Mouse (Mus musculus): ENCODE data around the gene Dlx1.

DNA sequence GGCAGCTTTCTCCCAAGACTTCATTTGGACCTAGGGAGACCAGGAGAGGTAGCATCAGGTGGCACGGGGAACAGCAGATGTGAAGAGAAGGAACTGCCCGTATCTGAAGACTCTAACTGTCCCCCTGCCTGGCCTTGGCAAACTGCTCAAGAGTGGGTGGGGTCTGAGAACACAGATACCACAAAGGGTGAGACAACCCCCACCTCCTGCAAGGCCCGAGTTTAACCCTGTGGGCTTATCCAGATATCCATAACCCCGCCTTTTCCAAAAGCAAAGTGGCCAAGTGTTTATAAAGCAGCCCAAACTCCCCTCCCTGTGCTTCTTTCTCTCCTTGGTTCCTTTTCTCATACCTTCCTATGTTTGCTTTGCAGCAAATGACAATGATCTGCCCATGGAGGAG, 4.5 kb upstream of the Dlx1 start:
- TF ChIP-seq POLR2A (IDR thresholded peaks at IDR 0.05; ENCODE audit: borderline replicate concordance, insufficient read depth, low read length) (no peak), CTCF (IDR thresholded peaks at IDR 0.05; ENCODE audit: borderline replicate concordance, insufficient read depth, low read depth, low read length) (no peak)
